Mouse (Mus musculus) intestine, embryonic 16.5 days (tissue): ENCODE data around the gene Rcor2. TPM values are rescaled to one million over a fixed set of nuclear protein-coding genes. Genes with fewer than 3 reads are reported as not detected.

Source experiments
- ATAC-seq: fragments of 200-750 bp; cut with Nextera tagmentation; 2 replicates; pipeline ENCODE4 v1.8.0; 2017; ENCODE audit warnings: moderate TSS enrichment, moderate library complexity
- H3K27ac ChIP-seq: fragments of 300-500 bp; sonication (generic); 2 replicates; pipeline ENCODE4 v1.5.1; 2014; ENCODE audit warnings: mild to moderate bottlenecking, low read length
- H3K27me3 ChIP-seq: fragments of 300-500 bp; sonication (generic); replicated peaks from 2 replicates; pipeline ENCODE4 v1.6.1; 2014; ENCODE audit warnings: low read length, control low read depth, mixed read lengths; ENCODE audit not compliant: control insufficient read depth, insufficient read depth
- H3K36me3 ChIP-seq: fragments of 300-500 bp; sonication (generic); 2 replicates; pipeline ENCODE4 v1.6.1; 2014; ENCODE audit warnings: low read length, control low read depth; ENCODE audit not compliant: control insufficient read depth, insufficient read depth
- H3K4me1 ChIP-seq: fragments of 300-500 bp; sonication (generic); 2 replicates; pipeline ENCODE4 v1.6.1; 2014; ENCODE audit warnings: low read length, control low read depth, mixed read lengths; ENCODE audit not compliant: control insufficient read depth, insufficient read depth
- H3K4me2 ChIP-seq: fragments of 300-500 bp; sonication (generic); 2 replicates; pipeline ENCODE4 v1.6.1; 2014; ENCODE audit warnings: low read depth, low read length, control low read depth
- H3K4me3 ChIP-seq: fragments of 300-500 bp; sonication (generic); 2 replicates; pipeline ENCODE4 v1.5.1; 2014; ENCODE audit warnings: mild to moderate bottlenecking, low read length
- H3K9ac ChIP-seq: fragments of 300-500 bp; sonication (generic); 2 replicates; pipeline ENCODE4 v1.6.1; 2014; ENCODE audit warnings: low read depth, low read length
- H3K9me3 ChIP-seq: fragments of 300-500 bp; sonication (generic); 2 replicates; pipeline ENCODE4 v1.6.1; 2016; ENCODE audit warnings: low read length, control low read depth; ENCODE audit not compliant: control insufficient read depth
- WGBS: fragments of 180-500 bp; shearing (Covaris S2); extraction: QIAGEN DNeasy Blood & Tissue Kit; methylation state at CpG from one replicate; pipeline ENCODE4 v1.1.7; 2014; 5-methylcytosine and 5-hydroxymethylcytosine counted together
- polyA plus RNA-seq: library from polyadenylated mRNA; unstranded; fragments of >200 nt; fragmentation: Nextera tagmentation; extraction: Ambion mirVana; gene quantifications from 2 replicates; pipeline ENCODE4 v1.2.1, GENCODE M21; 2015

Gene Rcor2
- polyA plus RNA-seq = 6.5 and 9.0 TPM in 2 replicates

DNA sequence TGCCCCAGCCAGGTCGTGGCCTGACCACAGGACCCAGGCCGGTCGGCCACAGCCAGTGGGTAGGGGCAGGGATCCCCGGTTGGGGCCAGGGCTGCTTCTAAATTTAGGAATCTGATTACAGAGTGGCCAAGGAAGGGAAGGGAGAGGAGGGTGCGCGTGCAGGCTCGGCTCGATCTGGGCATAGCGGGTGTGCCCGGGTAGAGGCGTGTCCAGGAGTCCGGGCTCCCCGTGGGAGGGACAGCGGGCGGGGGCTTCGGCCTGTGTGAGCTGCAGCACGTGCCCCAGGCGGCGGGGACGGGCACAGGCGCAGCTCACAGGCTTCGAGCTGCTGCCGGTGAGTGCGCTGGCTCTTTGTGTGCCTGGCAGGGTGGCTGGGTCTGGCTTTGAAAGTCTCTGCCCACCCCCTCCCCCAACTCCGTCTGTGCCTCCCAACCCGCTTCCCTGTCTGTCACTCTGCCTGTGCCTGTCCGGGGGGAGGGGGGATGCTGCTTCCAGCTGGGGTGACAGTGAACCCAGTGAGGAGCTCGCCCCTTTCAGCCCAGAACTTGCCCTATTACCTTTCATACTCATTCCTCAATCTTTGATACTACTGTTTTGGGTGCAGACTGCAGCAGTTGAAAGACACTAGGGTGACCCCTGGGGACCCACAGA, at the start of gene Rcor2:
Gene Rcor2 (plus strand): TSS at position 235 of the 651 bp plus-strand sequence.
- Histone ChIP-seq H3K9me3 (no peaks in the 10 kb centered on the region), H3K4me3 (peak within 1 kb of the TSS; percentile 76)

DNA sequence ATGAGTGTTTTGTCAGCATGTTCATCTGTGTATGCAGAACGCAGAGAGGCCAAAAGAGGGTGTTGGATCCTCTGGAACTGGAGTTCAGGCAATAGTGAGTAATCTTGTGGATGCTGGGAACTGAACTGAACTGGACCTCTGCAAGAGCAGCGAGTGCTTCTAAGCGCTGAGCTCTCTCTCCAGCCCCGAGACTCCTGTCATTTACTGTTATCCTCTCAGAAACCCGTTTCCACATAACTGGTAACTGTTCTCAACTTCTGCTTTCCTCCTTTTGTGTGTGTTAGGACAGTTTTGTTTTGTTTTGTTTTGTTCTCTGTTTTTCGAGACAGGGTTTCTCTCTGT, 49.2 kb upstream of the Rcor2 start:
- peak overlapping the region; percentile 84 for H3K4me3 ChIP-seq
- 11% methylated on average over 6 of the region's 6 CpGs for WGBS
- H3K36me3 ChIP-seq = peaks cover 13% of the 10 kb centered on the region
- no peaks in the 10 kb centered on the region for H3K27me3 ChIP-seq
- 0 out of 2 replicates have a peak overlapping the region, but pooled peaks have one; percentile 30 for H3K27ac ChIP-seq
- no peak overlapping the region for H3K9ac ChIP-seq
- peak; percentile 27 for ATAC-seq
- H3K9me3 ChIP-seq = no peaks in the 10 kb centered on the region
- peaks cover 26% of the 10 kb centered on the region for H3K4me1 ChIP-seq
- peak overlapping the region; percentile 65 for H3K4me2 ChIP-seq

More for the DNA sequence above, at the start of gene Rcor2:
- Histone ChIP-seq H3K4me1 (peaks cover 49% of the 10 kb centered on the region), H3K4me2 (peak within 1 kb of the TSS; percentile 92), H3K36me3 (0 out of 2 replicates have a peak, but pooled peaks cover 8% of the 10 kb centered on the region), H3K9ac (peak within 1 kb of the TSS; percentile 87), H3K27me3 (no peaks in the 10 kb centered on the region), H3K27ac (peak within 1 kb of the TSS; percentile 83)
- ATAC-seq = peak; percentile 36
- 5% methylated on average over 28 of the region's 28 CpGs for WGBS

DNA sequence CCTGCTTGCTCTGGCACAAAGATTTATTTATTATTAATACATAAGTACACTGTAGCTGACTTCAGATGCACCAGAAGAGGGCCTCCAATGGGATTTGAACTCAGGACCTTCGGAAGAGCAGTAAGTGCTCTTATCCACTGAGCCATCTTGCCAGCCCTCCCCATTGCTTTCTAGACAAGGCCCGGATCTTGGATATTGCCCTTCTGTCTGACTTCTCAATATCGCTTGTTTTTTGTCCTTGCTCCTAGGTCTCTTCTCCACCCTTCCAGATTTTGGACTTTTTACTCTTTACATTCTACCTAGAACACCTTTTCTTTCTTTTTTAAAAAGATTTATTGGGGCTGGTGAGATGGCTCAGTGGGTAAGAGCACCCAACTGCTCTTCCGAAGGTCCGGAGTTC, 48.4 kb upstream of the Rcor2 start:
- H3K4me2 ChIP-seq = no peak overlapping the region
- no peak for ATAC-seq
- 96% methylated on average over 5 of the region's 5 CpGs for WGBS

DNA sequence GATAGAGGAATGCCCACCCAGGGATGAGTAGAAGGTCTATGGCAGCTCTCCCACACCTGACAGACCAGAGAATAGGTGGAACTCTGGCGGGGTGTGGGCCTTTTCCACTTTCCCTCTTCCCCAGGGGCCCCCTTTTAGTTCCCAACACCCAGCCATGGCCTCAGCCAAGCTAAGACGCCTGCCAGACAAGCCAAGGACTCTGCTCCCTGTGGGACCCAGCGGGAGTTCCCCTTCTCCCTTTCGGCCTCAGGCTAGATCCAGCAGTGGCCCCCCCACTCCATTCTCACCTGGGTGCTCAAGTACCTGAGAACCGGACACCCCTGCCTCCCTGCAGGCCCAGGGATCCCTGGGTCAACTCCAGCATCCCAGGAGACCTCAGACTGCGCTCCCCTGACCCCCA, 44.9 kb upstream of the Rcor2 start:
- no peaks in the 10 kb centered on the region for H3K27me3 ChIP-seq
- no peak for ATAC-seq
- H3K4me1 ChIP-seq = peaks cover 15% of the 10 kb centered on the region
- H3K4me3 ChIP-seq = no peak overlapping the region
- no peak overlapping the region for H3K9ac ChIP-seq
- no peaks in the 10 kb centered on the region for H3K9me3 ChIP-seq
- whole genome bisulfite sequencing = 81% methylated on average over 6 of the region's 6 CpGs
- H3K27ac ChIP-seq = no peak overlapping the region
- no peak overlapping the region for H3K4me2 ChIP-seq
- H3K36me3 ChIP-seq = peaks cover 5% of the 10 kb centered on the region

More for the DNA sequence above, 48.4 kb upstream of the Rcor2 start:
- Histone ChIP-seq H3K4me1 (peaks cover 26% of the 10 kb centered on the region), H3K9ac (no peak overlapping the region), H3K9me3 (no peaks in the 10 kb centered on the region), H3K27me3 (no peaks in the 10 kb centered on the region), H3K27ac (no peak overlapping the region), H3K4me3 (no peak overlapping the region), H3K36me3 (peaks cover 10% of the 10 kb centered on the region)

DNA sequence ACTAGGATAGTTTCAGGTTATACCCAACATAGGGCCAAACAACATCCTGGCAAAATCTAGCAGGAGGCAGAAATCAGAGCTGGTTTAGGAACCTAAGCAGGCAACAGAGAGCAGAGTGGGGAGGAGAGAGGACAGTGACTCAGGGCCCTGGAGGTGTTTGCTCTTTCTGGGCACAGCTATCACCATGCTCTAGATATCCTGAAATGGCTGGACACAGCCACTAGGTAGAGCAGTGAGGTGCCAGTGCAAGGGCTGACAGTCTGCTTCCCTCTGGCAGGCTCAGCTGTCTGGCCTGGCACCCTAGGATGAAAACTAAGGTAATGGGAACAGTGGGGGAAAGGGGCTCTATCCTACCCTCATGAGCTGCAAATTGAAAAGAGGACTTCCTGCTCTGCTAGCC, 43.6 kb upstream of the Rcor2 start:
- Histone ChIP-seq H3K9ac (no peak overlapping the region), H3K4me2 (no peak overlapping the region), H3K27ac (no peak overlapping the region), H3K4me3 (no peak overlapping the region), H3K9me3 (no peaks in the 10 kb centered on the region), H3K4me1 (peaks cover 17% of the 10 kb centered on the region), H3K36me3 (peaks cover 16% of the 10 kb centered on the region), H3K27me3 (no peaks in the 10 kb centered on the region)
- ATAC-seq = no peak

DNA sequence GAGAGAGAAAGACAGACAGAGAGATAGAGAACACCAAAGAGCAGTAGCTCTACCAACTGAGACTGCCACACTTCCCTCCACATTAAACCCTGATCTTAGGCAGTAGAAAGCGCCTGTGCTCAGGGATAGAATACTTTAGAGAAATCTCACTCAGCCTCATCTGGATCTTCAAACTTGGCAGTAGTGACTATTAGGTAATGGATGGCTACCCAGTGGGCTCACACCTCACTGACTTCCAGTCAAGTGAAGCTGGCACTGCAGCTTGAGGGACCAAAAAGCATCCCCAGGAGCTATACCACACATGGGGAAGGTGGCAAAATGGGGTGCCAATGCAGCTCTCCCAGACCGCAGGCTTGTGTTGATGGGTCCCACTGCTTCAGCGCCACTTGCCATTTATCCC, 42.9 kb upstream of the Rcor2 start:
- peaks cover 19% of the 10 kb centered on the region for H3K36me3 ChIP-seq
- no peak for ATAC-seq
- no peak overlapping the region for H3K27ac ChIP-seq
- H3K4me3 ChIP-seq = no peak overlapping the region
- no peak overlapping the region for H3K4me2 ChIP-seq
- H3K27me3 ChIP-seq = no peaks in the 10 kb centered on the region
- WGBS = 86% methylated on average over 3 of the region's 3 CpGs
- no peak overlapping the region for H3K9ac ChIP-seq
- peaks cover 17% of the 10 kb centered on the region for H3K4me1 ChIP-seq
- no peaks in the 10 kb centered on the region for H3K9me3 ChIP-seq

DNA sequence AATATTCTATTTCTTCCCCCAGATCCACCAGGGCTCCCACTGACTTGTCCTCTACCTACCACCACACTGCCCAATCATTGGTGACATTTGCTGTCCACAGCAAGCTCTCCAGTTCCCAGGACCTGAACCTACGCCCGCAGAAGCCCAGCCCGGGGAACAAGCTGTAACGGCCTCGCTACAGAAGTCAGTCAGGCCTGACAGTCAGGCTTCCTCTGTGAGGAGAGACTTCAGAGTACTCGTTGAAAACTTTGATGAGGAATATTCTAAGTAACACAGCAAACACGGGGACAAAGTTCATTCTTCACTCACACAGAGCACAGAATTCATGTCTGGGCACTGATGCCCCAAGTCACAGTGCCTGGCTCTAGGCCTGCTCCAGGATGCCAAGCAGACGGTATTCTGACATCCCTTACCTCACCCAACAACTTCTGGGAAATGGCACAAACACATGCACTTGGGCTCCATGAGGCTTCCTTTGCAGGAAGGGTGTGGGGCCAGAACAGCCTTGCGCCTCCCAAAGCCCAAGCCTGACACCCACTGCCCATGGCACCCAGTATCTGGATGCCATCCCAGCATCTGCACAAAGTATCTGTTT, 41.9 kb upstream of the Rcor2 start:
- Histone ChIP-seq H3K4me2 (no peak overlapping the region), H3K27ac (no peak overlapping the region), H3K27me3 (no peaks in the 10 kb centered on the region), H3K36me3 (peaks cover 27% of the 10 kb centered on the region), H3K4me3 (no peak overlapping the region), H3K9ac (no peak overlapping the region), H3K9me3 (no peaks in the 10 kb centered on the region), H3K4me1 (peaks cover 17% of the 10 kb centered on the region)
- no peak for ATAC-seq
- WGBS = 79% methylated on average over 9 of the region's 9 CpGs

DNA sequence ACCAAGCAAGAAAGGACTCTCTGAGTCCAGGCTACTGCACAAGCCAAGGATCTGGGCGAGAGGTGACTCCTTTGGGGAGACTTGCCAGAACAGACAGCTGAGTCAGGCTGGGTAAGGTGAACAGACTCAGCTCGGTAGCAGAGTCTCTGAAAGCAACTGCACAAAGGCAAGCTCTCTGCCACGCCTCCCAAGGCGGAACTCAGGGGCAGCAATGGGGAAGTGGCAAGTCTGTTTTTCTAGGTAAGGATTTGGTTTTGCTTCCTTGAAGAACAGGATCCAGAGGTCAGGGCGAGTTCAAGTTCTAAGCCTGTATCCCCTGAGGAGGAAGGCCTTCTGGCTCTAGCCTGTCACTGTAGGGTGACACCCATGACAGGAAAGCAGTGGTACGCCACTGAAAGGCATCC, 40.6 kb upstream of the Rcor2 start:
- peak; percentile 77 for ATAC-seq
- Histone ChIP-seq H3K4me2 (0 out of 2 replicates have a peak overlapping the region, but pooled peaks have one; percentile 5), H3K27me3 (no peaks in the 10 kb centered on the region), H3K36me3 (peaks cover 27% of the 10 kb centered on the region), H3K4me1 (peaks cover 17% of the 10 kb centered on the region), H3K4me3 (no peak overlapping the region), H3K9me3 (no peaks in the 10 kb centered on the region), H3K9ac (0 out of 2 replicates have a peak overlapping the region, but pooled peaks have one; percentile 7), H3K27ac (peak overlapping the region; percentile 84)
- 62% methylated on average over 6 of the region's 6 CpGs for WGBS

DNA sequence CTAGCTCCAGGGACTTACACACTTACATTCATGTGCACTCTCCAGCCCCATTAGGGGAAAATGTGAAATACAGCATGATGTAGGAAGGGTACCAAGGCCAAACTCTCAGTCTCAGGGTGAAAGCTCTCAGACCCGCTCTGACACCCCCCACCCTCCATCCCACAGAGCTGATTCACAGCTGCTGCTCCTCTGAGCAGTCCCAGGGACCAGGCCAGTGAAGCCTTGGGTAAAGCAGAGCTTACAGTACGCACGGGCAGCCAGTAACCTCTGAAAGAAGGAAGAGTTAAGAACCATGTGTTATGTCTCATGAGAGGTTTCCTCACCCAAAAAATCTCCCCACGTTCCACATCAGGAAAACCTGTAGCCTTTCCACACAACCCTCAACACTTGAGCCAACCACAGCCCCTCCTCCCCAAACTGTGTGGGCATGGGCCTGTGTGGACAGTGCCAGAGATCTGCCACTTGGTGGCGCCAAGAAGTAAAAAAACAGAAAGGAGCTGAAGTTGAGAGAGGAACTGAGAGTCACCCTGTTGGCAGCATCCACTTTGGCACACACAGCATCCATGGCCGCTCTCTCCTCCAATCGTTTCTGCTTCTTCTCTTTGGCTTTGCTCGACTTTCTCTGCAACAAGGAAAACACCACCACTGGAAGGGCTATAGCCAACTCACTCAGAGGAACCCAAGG, 32.4 kb upstream of the Rcor2 start:
- peak; percentile 74 for ATAC-seq
- Histone ChIP-seq H3K9me3 (no peaks in the 10 kb centered on the region), H3K27me3 (no peaks in the 10 kb centered on the region), H3K4me3 (no peak overlapping the region), H3K27ac (no peak overlapping the region), H3K4me2 (no peak overlapping the region), H3K4me1 (peaks cover under 1% of the 10 kb centered on the region; the same call in 1 of the 2 replicates), H3K36me3 (peaks cover 7% of the 10 kb centered on the region), H3K9ac (no peak overlapping the region)
- WGBS = 56% methylated on average over 8 of the region's 8 CpGs
